Comparison of ENCODE assay signal across 11 mouse cellular contexts in genomic region chr4:118319706-118320344, GRCm38 (mm10). TPM values are rescaled to one million over a fixed set of nuclear protein-coding genes. Genes with fewer than 3 reads are reported as not detected.
DNase-seq lines count a peak whose midpoint lies in the region; ATAC-seq and TF ChIP-seq lines count a peak whose summit lies in the region.
"Had no signal": no experiment of that assay in that cellular context is flagged by ENCODE, and none has a peak within 500 bp of the region (broad histone marks: within the 10 kb centered on the region; RNA-seq: fewer than 3 reads in every experiment).

No protein-coding gene starts in this region.

- no peaks in the 10 kb centered on the region for H3K27me3 ChIP-seq in forebrain, embryonic 11.5 days (ENCODE audit: control insufficient read depth, insufficient read depth, low read length)
- no peaks in the 10 kb centered on the region for H3K27me3 ChIP-seq in forebrain, embryonic 13.5 days
- no peaks in the 10 kb centered on the region for H3K27me3 ChIP-seq in lung, embryonic 16.5 days (ENCODE audit: control insufficient read depth, insufficient read depth, low read depth, low read length)
- no peaks in the 10 kb centered on the region for H3K27me3 ChIP-seq in hindbrain, embryonic 15.5 days
- no peaks in the 10 kb centered on the region for H3K27me3 ChIP-seq in midbrain, postnatal 0 days (ENCODE audit: insufficient read depth, low read length)
- H3K27me3 ChIP-seq: embryonic facial prominence, embryonic 12.5 days; limb, embryonic 15.5 days had no signal

- H3K4me1 ChIP-seq in forebrain, embryonic 11.5 days (replicated peaks; ENCODE audit: control insufficient read depth, insufficient read depth, low read length) = no peaks in the 10 kb centered on the region
- peaks cover 3% of the 10 kb centered on the region; the same call in 1 of the 2 replicates for H3K4me1 ChIP-seq in forebrain, embryonic 13.5 days
- peaks cover 8% of the 10 kb centered on the region; the same call in 1 of the 2 replicates for H3K4me1 ChIP-seq in lung, embryonic 16.5 days (replicated peaks; ENCODE audit: control insufficient read depth, insufficient read depth, low read length)
- H3K4me1 ChIP-seq in hindbrain, embryonic 15.5 days (replicated peaks) = peaks cover 10% of the 10 kb centered on the region
- no peaks in the 10 kb centered on the region for H3K4me1 ChIP-seq in midbrain, postnatal 0 days (ENCODE audit: insufficient read depth, low read length)

- no peak overlapping the region for H3K4me3 ChIP-seq in forebrain, embryonic 11.5 days (ENCODE audit: low read depth, low read length)
- H3K4me3 ChIP-seq in forebrain, embryonic 13.5 days = no peak overlapping the region
- H3K4me3 ChIP-seq in lung, embryonic 16.5 days (ENCODE audit: low read length) = no peak overlapping the region
- no peak overlapping the region for H3K4me3 ChIP-seq in hindbrain, embryonic 15.5 days
- no peak overlapping the region for H3K4me3 ChIP-seq in midbrain, postnatal 0 days (ENCODE audit: low read depth, low read length)
- H3K4me3 ChIP-seq: embryonic facial prominence, embryonic 12.5 days; limb, embryonic 15.5 days had no signal

- 45% methylated on average over 8 of the region's 8 CpGs for WGBS in forebrain, embryonic 11.5 days
- 45% methylated on average over 8 of the region's 8 CpGs for WGBS in forebrain, embryonic 13.5 days
- 20% methylated on average over 8 of the region's 8 CpGs for WGBS in lung, embryonic 16.5 days
- 28% methylated on average over 8 of the region's 8 CpGs for WGBS in hindbrain, embryonic 15.5 days
- 28% methylated on average over 8 of the region's 8 CpGs for WGBS in midbrain, postnatal 0 days

- no peak overlapping the region for H3K9ac ChIP-seq in forebrain, embryonic 11.5 days (ENCODE audit: low read length)
- no peak overlapping the region for H3K9ac ChIP-seq in forebrain, embryonic 13.5 days
- no peak overlapping the region for H3K9ac ChIP-seq in lung, embryonic 16.5 days (ENCODE audit: low read length)
- no peak overlapping the region for H3K9ac ChIP-seq in hindbrain, embryonic 15.5 days
- 0 out of 2 replicates have a peak overlapping the region, but pooled peaks have one; percentile 8 for H3K9ac ChIP-seq in midbrain, postnatal 0 days (replicated peaks; ENCODE audit: low read length, poor library complexity, severe bottlenecking)
- H3K9ac ChIP-seq: embryonic facial prominence, embryonic 12.5 days; limb, embryonic 15.5 days had no signal

- no peak for DNase-seq in forebrain, embryonic 11.5 days (ENCODE audit: low spot score)
- DNase-seq in lung, postnatal 10 days = no peak
- DNase-seq in midbrain, postnatal 0 days (ENCODE audit: low spot score) = peak; percentile 58
- DNase-seq in spleen, postnatal 36 days (ENCODE audit: low spot score in 2 of 2) = no peak
- no peak for DNase-seq in frontal cortex, postnatal 25 days (ENCODE audit: low spot score in 2 of 2)
- DNase-seq: adrenal gland, adult 2 months had no signal

- H3K27ac ChIP-seq in forebrain, embryonic 11.5 days (ENCODE audit: low read depth, low read length) = no peak overlapping the region
- H3K27ac ChIP-seq in forebrain, embryonic 13.5 days = no peak overlapping the region
- H3K27ac ChIP-seq in lung, embryonic 16.5 days (ENCODE audit: low read length) = peak overlapping the region; percentile 48
- no peak overlapping the region for H3K27ac ChIP-seq in hindbrain, embryonic 15.5 days (replicated peaks)
- no peak overlapping the region for H3K27ac ChIP-seq in midbrain, postnatal 0 days (ENCODE audit: low read depth, low read length)
- H3K27ac ChIP-seq: embryonic facial prominence, embryonic 12.5 days; limb, embryonic 15.5 days had no signal

- H3K36me3 ChIP-seq in forebrain, embryonic 11.5 days (ENCODE audit: control insufficient read depth, insufficient read depth, low read length) = no peaks in the 10 kb centered on the region
- no peaks in the 10 kb centered on the region for H3K36me3 ChIP-seq in forebrain, embryonic 13.5 days (ENCODE audit: poor library complexity, severe bottlenecking)
- no peaks in the 10 kb centered on the region for H3K36me3 ChIP-seq in lung, embryonic 16.5 days (ENCODE audit: control insufficient read depth, insufficient read depth, low read length)
- no peaks in the 10 kb centered on the region for H3K36me3 ChIP-seq in hindbrain, embryonic 15.5 days
- no peaks in the 10 kb centered on the region for H3K36me3 ChIP-seq in midbrain, postnatal 0 days (ENCODE audit: insufficient read depth, low read length)
- H3K36me3 ChIP-seq: embryonic facial prominence, embryonic 12.5 days; limb, embryonic 15.5 days had no signal

- ATAC-seq in forebrain, embryonic 11.5 days (replicated peaks; ENCODE audit: low FRiP score) = no peak
- no peak for ATAC-seq in forebrain, embryonic 13.5 days
- peak; percentile 84 for ATAC-seq in lung, embryonic 16.5 days (ENCODE audit: low read depth)
- peak; percentile 57 for ATAC-seq in hindbrain, embryonic 15.5 days (ENCODE audit: low FRiP score, low read depth)
- ATAC-seq in midbrain, postnatal 0 days (ENCODE audit: low FRiP score) = peak; percentile 69; the same call in 1 of the 2 replicates

- no peaks in the 10 kb centered on the region for H3K9me3 ChIP-seq in forebrain, embryonic 11.5 days (ENCODE audit: control insufficient read depth, low read length)
- H3K9me3 ChIP-seq in forebrain, embryonic 13.5 days (replicated peaks) = 0 out of 2 replicates have a peak, but pooled peaks cover 3% of the 10 kb centered on the region
- H3K9me3 ChIP-seq in lung, embryonic 16.5 days (ENCODE audit: control insufficient read depth, low read length) = no peaks in the 10 kb centered on the region
- no peaks in the 10 kb centered on the region for H3K9me3 ChIP-seq in hindbrain, embryonic 15.5 days
- no peaks in the 10 kb centered on the region for H3K9me3 ChIP-seq in midbrain, postnatal 0 days (ENCODE audit: low read length)
- H3K9me3 ChIP-seq: embryonic facial prominence, embryonic 12.5 days; limb, embryonic 15.5 days had no signal

- no peak for TF ChIP-seq CTCF in midbrain, postnatal 0 days (IDR thresholded peaks at IDR 0.05)

- H3K4me2 ChIP-seq in forebrain, embryonic 11.5 days (ENCODE audit: low read depth, low read length, severe bottlenecking) = 0 out of 2 replicates have a peak overlapping the region, but pooled peaks have one; percentile 2
- no peak overlapping the region; the same call in 1 of the 2 replicates for H3K4me2 ChIP-seq in forebrain, embryonic 13.5 days
- H3K4me2 ChIP-seq in lung, embryonic 16.5 days (ENCODE audit: low read depth, low read length) = peak overlapping the region; percentile 11; the same call in 1 of the 2 replicates
- peak overlapping the region; percentile 21 for H3K4me2 ChIP-seq in hindbrain, embryonic 15.5 days
- H3K4me2 ChIP-seq in midbrain, postnatal 0 days (ENCODE audit: low read depth, low read length, poor library complexity, severe bottlenecking) = peak overlapping the region; percentile 15; the same call in 1 of the 2 replicates
- H3K4me2 ChIP-seq: embryonic facial prominence, embryonic 12.5 days; limb, embryonic 15.5 days had no signal

RNA-seq across cellular contexts. Expression of gene Ptprf, which starts 28.6 kb away (rescaled TPM):
- polyA plus RNA-seq in forebrain, embryonic 11.5 days (2014; fragmentation: Nextera tagmentation; extraction: Ambion mirVana) = 90.5 and 99.9 TPM in 2 replicates
- 62.9 and 76.1 TPM in 2 replicates for polyA plus RNA-seq in forebrain, embryonic 13.5 days (2015; fragmentation: Nextera tagmentation; extraction: Ambion mirVana)
- 79.7 and 84.3 TPM in 2 replicates for polyA plus RNA-seq in lung, embryonic 16.5 days (2015; fragmentation: Nextera tagmentation; extraction: Ambion mirVana)
- polyA plus RNA-seq in hindbrain, embryonic 15.5 days (2015; fragmentation: Nextera tagmentation; extraction: Ambion mirVana) = 80.0 and 86.3 TPM in 2 replicates
- total RNA-seq in midbrain, postnatal 0 days (2014; rRNA removed) = 160 and 186 TPM in 2 replicates
- polyA plus RNA-seq in midbrain, postnatal 0 days (2015; fragmentation: Nextera tagmentation; extraction: Ambion mirVana) = 46.4 and 48.1 TPM in 2 replicates

Comparison
In these comparisons a context has a peak if more than half of its experiments do, and no peak if none do; other contexts are left out.
1. ATAC-seq: peak in lung, embryonic 16.5 days (single experiment), hindbrain, embryonic 15.5 days (single experiment) and midbrain, postnatal 0 days (single experiment); none in forebrain, embryonic 11.5 days (single experiment) and forebrain, embryonic 13.5 days (single experiment).